25 mouse cellular contexts compared by ENCODE assay signal in genomic region chr1:87645748-87646147, GRCm38 (mm10). TPM values are rescaled to one million over a fixed set of nuclear protein-coding genes. Genes with fewer than 3 reads are reported as not detected.
DNase-seq lines count a peak whose midpoint lies in the region; ATAC-seq and TF ChIP-seq lines count a peak whose summit lies in the region.
"Had no signal": no experiment of that assay in that cellular context is flagged by ENCODE, and none has a peak within 500 bp of the region (broad histone marks: within the 10 kb centered on the region; RNA-seq: fewer than 3 reads in every experiment).

No protein-coding gene starts in this region.

- peak; percentile 34 for ATAC-seq in common myeloid progenitor, adult 5-6 weeks (replicated peaks; ENCODE audit: low read depth, poor library complexity, severe bottlenecking)
- no peak for ATAC-seq in liver, postnatal 0 days
- no peak for ATAC-seq in hindbrain, embryonic 12.5 days (ENCODE audit: low FRiP score)
- ATAC-seq: forebrain, postnatal 0 days; hindbrain, embryonic 16.5 days had no signal

- H3K4me3 ChIP-seq in kidney, adult 2 months (ENCODE audit: insufficient read depth, low read depth, low read length) = no peak overlapping the region
- H3K4me3 ChIP-seq in liver, postnatal 0 days (ENCODE audit: low read depth, low read length) = no peak overlapping the region
- H3K4me3 ChIP-seq in hindbrain, embryonic 12.5 days = no peak overlapping the region
- H3K4me3 ChIP-seq: embryonic facial prominence, embryonic 10.5 days; embryonic facial prominence, embryonic 15.5 days; forebrain, embryonic 12.5 days; heart, embryonic 13.5 days; lung, embryonic 15.5 days; midbrain, embryonic 12.5 days had no signal

- no peak overlapping the region for H3K4me2 ChIP-seq in liver, postnatal 0 days (ENCODE audit: low read depth, low read length)
- no peak overlapping the region for H3K4me2 ChIP-seq in hindbrain, embryonic 12.5 days (replicated peaks)
- H3K4me2 ChIP-seq: embryonic facial prominence, embryonic 15.5 days; forebrain, embryonic 12.5 days; heart, embryonic 13.5 days; lung, embryonic 15.5 days; midbrain, embryonic 12.5 days had no signal

- no peak for TF ChIP-seq EP300 in liver, postnatal 0 days (IDR thresholded peaks at IDR 0.05; ENCODE audit: low read depth)

- no peaks in the 10 kb centered on the region for H3K36me3 ChIP-seq in kidney, adult 2 months (ENCODE audit: control insufficient read depth, insufficient read depth, low read length)
- H3K36me3 ChIP-seq in liver, postnatal 0 days (replicated peaks; ENCODE audit: insufficient read depth, low read length) = peaks cover 16% of the 10 kb centered on the region; the same call in 1 of the 2 replicates
- no peaks in the 10 kb centered on the region for H3K36me3 ChIP-seq in hindbrain, embryonic 12.5 days
- H3K36me3 ChIP-seq: embryonic facial prominence, embryonic 10.5 days; embryonic facial prominence, embryonic 15.5 days; forebrain, embryonic 12.5 days; heart, embryonic 13.5 days; lung, embryonic 15.5 days; midbrain, embryonic 12.5 days had no signal

- no peaks in the 10 kb centered on the region for H3K27me3 ChIP-seq in kidney, adult 2 months (replicated peaks; ENCODE audit: control insufficient read depth, insufficient read depth, low read length)
- H3K27me3 ChIP-seq in liver, postnatal 0 days (ENCODE audit: insufficient read depth, low read length) = no peaks in the 10 kb centered on the region
- H3K27me3 ChIP-seq in hindbrain, embryonic 12.5 days = no peaks in the 10 kb centered on the region
- H3K27me3 ChIP-seq: embryonic facial prominence, embryonic 15.5 days; forebrain, embryonic 12.5 days; heart, embryonic 13.5 days; lung, embryonic 15.5 days; midbrain, embryonic 12.5 days had no signal

- no peaks in the 10 kb centered on the region for H3K9me3 ChIP-seq in liver, postnatal 0 days (ENCODE audit: low read length)
- no peaks in the 10 kb centered on the region for H3K9me3 ChIP-seq in hindbrain, embryonic 12.5 days (replicated peaks)
- H3K9me3 ChIP-seq: embryonic facial prominence, embryonic 10.5 days; embryonic facial prominence, embryonic 15.5 days; forebrain, embryonic 12.5 days; heart, embryonic 13.5 days; lung, embryonic 15.5 days; midbrain, embryonic 12.5 days had no signal

- WGBS in kidney, adult 2 months = 57% methylated on average over 6 of the region's 6 CpGs
- 41% methylated on average over 6 of the region's 6 CpGs for WGBS in liver, postnatal 0 days (ENCODE audit: insufficient replicate concordance)
- 84% methylated on average over 6 of the region's 6 CpGs for WGBS in hindbrain, embryonic 12.5 days

- TF ChIP-seq POLR2A in kidney, adult 2 months (IDR thresholded peaks at IDR 0.05; ENCODE audit: low read depth, low read length) = no peak

- peak; percentile 8 for DNase-seq in kidney, adult 2 months
- no peak for DNase-seq in kidney, adult 11 months
- DNase-seq in 416B (ENCODE audit: low read depth) = peak; percentile 93
- DNase-seq in liver, postnatal 0 days = no peak
- DNase-seq in urinary bladder, postnatal 25 days (ENCODE audit: low spot score) = no peak
- no peak for DNase-seq in testis, postnatal 10 days (ENCODE audit: low spot score)
- DNase-seq: cerebellum, adult 2 months; forebrain, postnatal 0 days; heart, postnatal 10 days; kidney, adult 8-10 months; layer of hippocampus, adult 9-11 months; lung, postnatal 36 days; right cerebral cortex, adult 18-20 months; thymus, adult 2 months; thymus, postnatal 36 days had no signal

- no peaks in the 10 kb centered on the region for H3K4me1 ChIP-seq in kidney, adult 2 months (ENCODE audit: control insufficient read depth, insufficient read depth, low read length)
- peaks cover 42% of the 10 kb centered on the region for H3K4me1 ChIP-seq in liver, postnatal 0 days (ENCODE audit: insufficient read depth)
- H3K4me1 ChIP-seq in hindbrain, embryonic 12.5 days = no peaks in the 10 kb centered on the region
- H3K4me1 ChIP-seq: embryonic facial prominence, embryonic 15.5 days; forebrain, embryonic 12.5 days; lung, embryonic 15.5 days; midbrain, embryonic 12.5 days had no signal

- peak overlapping the region; percentile 18; the same call in 1 of the 2 replicates for H3K27ac ChIP-seq in kidney, adult 2 months (ENCODE audit: insufficient read depth, low read depth, low read length)
- peak overlapping the region; percentile 39; the same call in 1 of the 2 replicates for H3K27ac ChIP-seq in liver, postnatal 0 days (ENCODE audit: low read depth)
- no peak overlapping the region for H3K27ac ChIP-seq in hindbrain, embryonic 12.5 days
- H3K27ac ChIP-seq: embryonic facial prominence, embryonic 10.5 days; embryonic facial prominence, embryonic 15.5 days; forebrain, embryonic 12.5 days; heart, embryonic 13.5 days; lung, embryonic 15.5 days; midbrain, embryonic 12.5 days; stomach, postnatal 0 days had no signal

- H3K9ac ChIP-seq in liver, postnatal 0 days (replicated peaks) = 0 out of 2 replicates have a peak overlapping the region, but pooled peaks have one; percentile 11
- no peak overlapping the region for H3K9ac ChIP-seq in hindbrain, embryonic 12.5 days
- H3K9ac ChIP-seq: embryonic facial prominence, embryonic 15.5 days; forebrain, embryonic 12.5 days; forebrain, postnatal 0 days; heart, embryonic 13.5 days; lung, embryonic 15.5 days; midbrain, embryonic 12.5 days had no signal

- TF ChIP-seq CTCF in kidney, adult 2 months (conservative IDR thresholded peaks at IDR 0.05; ENCODE audit: insufficient read depth, insufficient read length, low read depth, low read length) = no peak
- no peak for TF ChIP-seq CTCF in liver, postnatal 0 days (IDR thresholded peaks at IDR 0.05; ENCODE audit: low read depth)

RNA-seq across cellular contexts. Expression of gene Inpp5d, which starts 25.6 kb away (rescaled TPM):
- polyA plus RNA-seq in kidney, adult 2 months (2012; rRNA removed) = 18.6 and 20.0 TPM in 2 replicates
- 71.7 and 87.7 TPM in 2 replicates for total RNA-seq in common myeloid progenitor, adult 5-6 weeks (2017)
- polyA plus RNA-seq in liver, postnatal 0 days (2015; fragmentation: Nextera tagmentation; extraction: Ambion mirVana) = 11.3 and 13.3 TPM in 2 replicates
- 4.9 and 5.5 TPM in 2 replicates for polyA plus RNA-seq in hindbrain, embryonic 12.5 days (2016; fragmentation: Nextera tagmentation; extraction: Ambion mirVana)

Comparison
In these comparisons a context has a peak if more than half of its experiments do, and no peak if none do; other contexts are left out.
1. DNase-seq: peak in kidney, adult 2 months (single experiment) and 416B (single experiment); none in kidney, adult 11 months (single experiment), liver, postnatal 0 days (single experiment), urinary bladder, postnatal 25 days (single experiment) and testis, postnatal 10 days (single experiment).